Mouse (Mus musculus): ENCODE measurements around the gene Rbfox1.

Gene Rbfox1

GRCm38 (mm10) chr16:5884746-5885689, at the start of gene Rbfox1:
Gene Rbfox1, plus strand, starts transcription at chr16:5885355.
- DNase-seq (ENCODE audit: low read depth in 1 of 2, low spot score in 2 of 2): no peak

- no peak for DNase-seq (ENCODE audit: low read depth in 1 of 2, low spot score in 2 of 2)
Observed at GRCm38 (mm10) chr16:5836744-5837143, 48.4 kb upstream of the Rbfox1 start.

- no peak for DNase-seq (ENCODE audit: low read depth in 1 of 2, low spot score in 2 of 2)
Observed at GRCm38 (mm10) chr16:5841167-5841566, 44.0 kb upstream of the Rbfox1 start.

- no peak for DNase-seq (ENCODE audit: low read depth in 1 of 2, low spot score in 2 of 2)
Observed at GRCm38 (mm10) chr16:5845645-5846044, 39.5 kb upstream of the Rbfox1 start.

- no peak for DNase-seq (ENCODE audit: low read depth in 1 of 2, low spot score in 2 of 2)
Observed at GRCm38 (mm10) chr16:5853055-5853454, 32.1 kb upstream of the Rbfox1 start.

- no peak for DNase-seq (ENCODE audit: low read depth in 1 of 2, low spot score in 2 of 2)
Observed at GRCm38 (mm10) chr16:5864350-5864749, 20.8 kb upstream of the Rbfox1 start.

- no peak for DNase-seq (ENCODE audit: low read depth in 1 of 2, low spot score in 2 of 2)
Observed at GRCm38 (mm10) chr16:5866966-5867365, 18.2 kb upstream of the Rbfox1 start.

- no peak for DNase-seq (ENCODE audit: low read depth in 1 of 2, low spot score in 2 of 2)
Observed at GRCm38 (mm10) chr16:5870391-5870790, 14.8 kb upstream of the Rbfox1 start.

GRCm38 (mm10) chr16:5881820-5882219, 3.3 kb upstream of the Rbfox1 start:
- peak in 1 of 2 experiments; percentile 5 for DNase-seq (ENCODE audit: low read depth in 1 of 2, low spot score in 2 of 2)

- no peak for DNase-seq (ENCODE audit: low read depth in 1 of 2, low spot score in 2 of 2)
Observed at GRCm38 (mm10) chr16:5885690-5886050, 515 bp downstream of the Rbfox1 start.

- DNase-seq (ENCODE audit: low read depth in 1 of 2, low spot score in 2 of 2): no peak
Observed at GRCm38 (mm10) chr16:5895564-5895963, 10.4 kb downstream of the Rbfox1 start.

- no peak for DNase-seq (ENCODE audit: low read depth in 1 of 2, low spot score in 2 of 2)
Observed at GRCm38 (mm10) chr16:5898330-5898729, 13.2 kb downstream of the Rbfox1 start.

- DNase-seq (ENCODE audit: low read depth in 1 of 2, low spot score in 2 of 2): no peak
Observed at GRCm38 (mm10) chr16:5910742-5911141, 25.6 kb downstream of the Rbfox1 start.

- DNase-seq (ENCODE audit: low read depth in 1 of 2, low spot score in 2 of 2): no peak
Observed at GRCm38 (mm10) chr16:5911880-5912327, 26.7 kb downstream of the Rbfox1 start.

GRCm38 (mm10) chr16:5917937-5918336, 32.8 kb downstream of the Rbfox1 start:
- no peak for DNase-seq (ENCODE audit: low read depth in 1 of 2, low spot score in 2 of 2)

GRCm38 (mm10) chr16:5926986-5927385, 41.8 kb downstream of the Rbfox1 start:
- no peak for DNase-seq (ENCODE audit: low read depth in 1 of 2, low spot score in 2 of 2)

GRCm38 (mm10) chr16:5931680-5932079, 46.5 kb downstream of the Rbfox1 start:
- DNase-seq (ENCODE audit: low read depth in 1 of 2, low spot score in 2 of 2): peak in 1 of 2 experiments; percentile 2

GRCm38 (mm10) chr16:5940016-5940415, 54.9 kb downstream of the Rbfox1 start:
- DNase-seq (ENCODE audit: low read depth in 1 of 2, low spot score in 2 of 2): no peak

- DNase-seq (ENCODE audit: low read depth in 1 of 2, low spot score in 2 of 2): no peak
Observed at GRCm38 (mm10) chr16:5945682-5946081, 60.5 kb downstream of the Rbfox1 start.

- DNase-seq (ENCODE audit: low read depth in 1 of 2, low spot score in 2 of 2): no peak
Observed at GRCm38 (mm10) chr16:5953106-5953505, 68.0 kb downstream of the Rbfox1 start.

- DNase-seq (ENCODE audit: low read depth in 1 of 2, low spot score in 2 of 2): peak; percentile 1
Observed at GRCm38 (mm10) chr16:5957418-5957817, 72.3 kb downstream of the Rbfox1 start.

- no peak for DNase-seq (ENCODE audit: low read depth in 1 of 2, low spot score in 2 of 2)
Observed at GRCm38 (mm10) chr16:5961786-5962185, 76.6 kb downstream of the Rbfox1 start.

GRCm38 (mm10) chr16:5974172-5974571, 89.0 kb downstream of the Rbfox1 start:
- no peak for DNase-seq (ENCODE audit: low read depth in 1 of 2, low spot score in 2 of 2)

All from monocyte, adult 2 months (primary cell).